Mouse (Mus musculus): ENCODE data around the gene Kifc3.
A peak's percentile ranks its signal among the peaks of the same experiment; 100 is the strongest.
"Not testable (repeated sequence)": the region's sequence is repeated elsewhere in the genome, so short reads cannot be mapped to it uniquely, and the experiment has no call there.

Kifc3 gene

GRCm38 (mm10) chr8:95202649-95203275 is at the start of gene Kifc3:
Gene Kifc3 (minus strand): TSS chr8:95202812.
- no peak for DNase-seq

- DNase-seq, result no peak
Measured at GRCm38 (mm10) chr8:95252056-95252455, 49.4 kb upstream of the Kifc3 start.

GRCm38 (mm10) chr8:95249847-95250246 is 47.2 kb upstream of the Kifc3 start:
- DNase-seq, result no peak

- no peak for DNase-seq
Measured at GRCm38 (mm10) chr8:95247277-95247676, 44.7 kb upstream of the Kifc3 start.

- no peak for DNase-seq
Measured at GRCm38 (mm10) chr8:95245180-95245579, 42.6 kb upstream of the Kifc3 start.

GRCm38 (mm10) chr8:95243853-95244252 is 41.2 kb upstream of the Kifc3 start:
- DNase-seq, result no peak

- DNase-seq, result no peak
Measured at GRCm38 (mm10) chr8:95242826-95243571, 40.4 kb upstream of the Kifc3 start.

GRCm38 (mm10) chr8:95242099-95242825 is 39.6 kb upstream of the Kifc3 start:
- DNase-seq, result no peak

- DNase-seq, result peak; percentile 47
Measured at GRCm38 (mm10) chr8:95235683-95236082, 33.1 kb upstream of the Kifc3 start.

- DNase-seq, result not testable (repeated sequence)
Measured at GRCm38 (mm10) chr8:95230086-95230485, 27.5 kb upstream of the Kifc3 start.

- no peak for DNase-seq
Measured at GRCm38 (mm10) chr8:95227151-95227468, 24.5 kb upstream of the Kifc3 start.

- DNase-seq, result no peak
Measured at GRCm38 (mm10) chr8:95226251-95227150, 23.9 kb upstream of the Kifc3 start.

GRCm38 (mm10) chr8:95223969-95224368 is 21.4 kb upstream of the Kifc3 start:
- no peak for DNase-seq

GRCm38 (mm10) chr8:95221045-95221444 is 18.4 kb upstream of the Kifc3 start:
- DNase-seq, result no peak

GRCm38 (mm10) chr8:95220571-95220998 is 18.0 kb upstream of the Kifc3 start:
- DNase-seq, result no peak

- no peak for DNase-seq
Measured at GRCm38 (mm10) chr8:95219623-95220022, 17.0 kb upstream of the Kifc3 start.

- DNase-seq, result no peak
Measured at GRCm38 (mm10) chr8:95215709-95216360, 13.2 kb upstream of the Kifc3 start.

GRCm38 (mm10) chr8:95209924-95210323 is 7.3 kb upstream of the Kifc3 start:
- no peak for DNase-seq

- DNase-seq, result no peak
Measured at GRCm38 (mm10) chr8:95205946-95206345, 3.3 kb upstream of the Kifc3 start.

GRCm38 (mm10) chr8:95204039-95204380 is 1.4 kb upstream of the Kifc3 start:
- DNase-seq, result peak; percentile 50

GRCm38 (mm10) chr8:95203326-95204038 is 870 bp upstream of the Kifc3 start:
- no peak for DNase-seq

GRCm38 (mm10) chr8:95202056-95202570 is 499 bp downstream of the Kifc3 start:
- no peak for DNase-seq
